Mouse (Mus musculus): ENCODE measurements at regions not wholly inside any gene's neighbourhood (a gene's known extent, or its start where the extent isn't known, plus 50 kb on each side); places are given as distances from the start of the nearest gene placed in this dataset.

DNA sequence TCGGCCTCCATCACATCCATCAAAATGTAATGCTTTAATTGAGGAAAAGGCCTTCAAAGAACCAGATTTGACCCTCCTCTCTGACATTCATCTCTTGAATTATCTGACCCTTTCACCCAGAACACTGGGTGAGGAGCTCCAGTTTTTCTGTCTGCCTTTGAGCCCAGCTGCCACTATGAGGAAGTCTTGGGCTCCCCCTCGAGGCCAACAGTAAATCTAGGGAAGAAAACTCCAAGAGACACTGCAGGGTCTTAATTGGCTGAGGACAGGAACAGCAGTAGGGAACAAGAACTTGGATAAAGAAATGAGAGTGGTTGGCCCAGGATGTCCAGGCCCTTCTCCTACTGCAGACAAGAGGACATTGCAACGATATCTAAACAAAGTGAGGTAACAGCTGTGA, 514.3 kb upstream of the Castor2 start:
- TF ChIP-seq POLR2A (IDR thresholded peaks at IDR 0.05; ENCODE audit: low read depth, low read length) (no peak), CTCF (IDR thresholded peaks at IDR 0.05; ENCODE audit: extremely low read depth, insufficient read depth, insufficient read length, insufficient replicate concordance) (no peak)
